Mouse (Mus musculus): ENCODE results near the gene Vmn1r170.
"Not testable (repeated sequence)": the region's sequence is repeated elsewhere in the genome, so short reads cannot be mapped to it uniquely, and the experiment has no call there.

The Vmn1r170 gene

GRCm38 (mm10) chr7:23605875-23606274, at the start of gene Vmn1r170:
TSS of gene Vmn1r170 (plus strand) at chr7:23606175.
- DNase-seq (ENCODE audit: low read depth, low spot score) = not testable (repeated sequence)

DNA sequence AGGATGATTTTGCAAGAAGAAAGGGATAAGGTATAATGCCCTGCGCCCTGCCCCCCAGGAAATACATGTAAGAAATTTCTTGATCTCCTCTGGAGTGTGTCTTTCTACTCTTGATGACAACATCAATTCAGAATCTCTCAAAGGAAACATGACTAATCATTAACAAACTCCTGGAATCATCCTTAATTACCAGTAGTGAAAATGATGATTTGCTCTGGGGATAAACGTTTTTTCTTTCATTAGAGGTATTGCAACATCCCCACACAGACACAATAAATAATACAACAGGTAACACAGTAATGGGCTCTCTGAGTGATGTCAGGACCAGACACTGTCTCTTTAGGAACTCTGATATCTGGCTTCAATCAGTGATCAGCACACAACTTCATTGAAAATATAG, 30.7 kb upstream of the Vmn1r170 start, which contains the start of gene Vmn1r169:
Vmn1r169 (plus strand) TSS at position 301 of the 400 bp plus-strand sequence.
- DNase-seq (ENCODE audit: low read depth, low spot score) = not testable (repeated sequence)

DNA sequence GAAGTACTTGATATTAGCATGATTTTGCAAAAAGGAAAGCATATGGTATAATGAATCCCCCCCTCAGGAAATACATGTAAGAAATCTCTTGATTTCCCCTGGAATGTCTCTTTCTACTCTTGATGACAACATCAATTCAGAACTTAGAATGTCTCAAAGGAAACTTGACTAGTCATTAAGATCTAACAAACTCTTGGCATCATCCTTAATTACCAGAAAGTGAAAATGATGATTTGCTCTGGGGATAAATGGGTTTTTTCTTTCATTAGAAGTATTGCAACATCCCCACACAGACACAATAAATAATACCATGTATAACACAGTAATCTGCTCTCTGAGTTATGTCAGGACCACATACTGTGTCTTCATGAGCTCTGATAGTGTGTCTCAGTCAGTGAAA, 24.4 kb downstream of the Vmn1r170 start, which contains the start of gene Vmn1r171:
Vmn1r171 (plus strand) TSS at position 301 of the 400 bp plus-strand sequence.
- no peak for DNase-seq (ENCODE audit: low read depth, low spot score)

Data from c-Kit-negative CD71-positive TER-119-positive erythroid progenitor cells, embryonic 14.5 days (primary cell).